Mouse (Mus musculus) megakaryocyte, embryonic 14.5 days (primary cell): Measurements from ENCODE around the gene Ttpal.

Source experiments
- FLI1 ChIP-seq: IDR thresholded peaks from 2 replicates; pipeline ENCODE4 v1.6.1; 2012; ENCODE audit warnings: low read length, inconsistent platforms, mixed read lengths
- GATA1 ChIP-seq: IDR thresholded peaks from 3 replicates; pipeline ENCODE4 v1.6.1; 2012; ENCODE audit warnings: mixed read lengths, low read length, inconsistent platforms, borderline replicate concordance

- no peak for TF ChIP-seq GATA1
- TF ChIP-seq FLI1 = peak; percentile 26; the same call in 1 of the 2 replicates
These were observed 42.7 kb downstream of the Ttpal start, which contains the start of gene Serinc3 for GRCm38 (mm10) chr2:163644575-163645385.
